Mouse (Mus musculus) erythroblast, embryonic 14.5 days (primary cell): ENCODE results near the gene Atrnl1.

Experiments
- GATA1 ChIP-seq: IDR thresholded peaks from 2 replicates; pipeline ENCODE4 v1.6.1; 2012; ENCODE audit warnings: low read length, inconsistent platforms, mixed read lengths
- TAL1 ChIP-seq: IDR thresholded peaks from 3 replicates; pipeline ENCODE4 v1.6.1; 2012; ENCODE audit warnings: low read length, inconsistent platforms, mixed read lengths

GRCm38 (mm10) chr19:58023216-58023825 lies 412.5 kb downstream of the Atrnl1 start:
- TF ChIP-seq GATA1 (no peak), TAL1 (no peak)
